Mouse (Mus musculus): ENCODE data around the gene Syngr1.

DNA sequence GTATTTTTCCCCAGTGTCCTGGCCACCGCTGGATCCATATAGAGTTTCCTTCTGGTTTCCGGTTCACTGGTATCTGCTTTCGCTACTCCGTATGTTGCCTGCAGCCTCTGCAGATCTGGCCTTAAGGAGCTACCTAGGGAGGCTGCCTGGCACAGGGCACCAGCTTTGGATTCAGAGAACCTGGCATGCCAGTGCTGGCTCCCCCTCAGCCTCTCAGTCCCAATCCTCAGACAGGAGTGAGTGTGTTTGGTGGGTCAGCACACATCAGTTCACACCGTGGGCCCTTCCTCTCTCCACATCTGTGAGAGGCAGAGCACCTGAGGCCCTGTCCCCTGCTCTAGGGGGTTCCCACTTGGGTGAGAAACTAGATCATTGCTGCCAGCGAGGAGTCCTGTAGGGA is 10.4 kb downstream of the Syngr1 start:
- no peak for TF ChIP-seq GATA1 (IDR thresholded peaks at IDR 0.05; ENCODE audit: borderline replicate concordance, low read length)
- no peak for TF ChIP-seq CTCF (IDR thresholded peaks at IDR 0.05; ENCODE audit: low read depth, low read length)

All from G1E (cell line).